Comparison of ENCODE assay signal across 8 mouse cellular contexts in the genomic region with DNA sequence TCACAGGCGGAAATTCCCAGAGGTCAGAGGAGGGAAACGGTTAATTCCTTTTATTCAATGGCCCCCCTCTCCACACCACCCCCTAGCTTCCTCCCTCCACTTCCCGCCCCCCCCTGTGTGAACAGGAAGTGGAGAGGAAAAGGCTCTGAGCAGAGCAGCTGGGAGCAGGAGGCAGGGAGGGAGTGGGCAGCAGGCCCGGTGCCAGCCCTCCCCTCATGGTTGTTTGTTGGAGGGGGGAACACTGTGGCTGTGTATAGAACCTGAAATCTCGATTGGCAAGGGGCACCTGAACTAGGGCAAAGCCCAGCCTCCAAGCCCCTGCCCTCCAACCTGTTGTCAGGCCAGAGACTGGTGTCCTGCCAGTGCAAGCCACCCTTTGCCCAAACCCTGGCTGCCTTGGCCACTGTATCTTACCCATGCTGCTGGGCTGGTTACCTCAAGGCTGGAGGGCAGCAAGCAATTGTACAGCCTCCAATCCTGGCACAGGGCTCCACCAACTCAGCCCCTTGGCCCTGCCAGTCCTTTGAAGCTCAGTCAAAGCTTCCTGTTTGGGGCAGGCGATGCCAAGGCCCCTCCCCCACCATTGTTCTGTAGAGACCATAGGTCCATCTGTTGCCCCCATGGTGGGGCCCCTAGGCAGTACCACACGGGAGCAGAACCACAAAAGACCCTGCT. TPM values are rescaled to one million over a fixed set of nuclear protein-coding genes. Genes with fewer than 3 reads are reported as not detected.
DNase-seq lines count a peak whose midpoint lies in the region; ATAC-seq and TF ChIP-seq lines count a peak whose summit lies in the region.

No protein-coding gene starts in this region.

- H3K4me2 ChIP-seq in neural tube, embryonic 12.5 days (replicated peaks), result peak overlapping the region; percentile 34; the same call in 1 of the 2 replicates
- no peak overlapping the region for H3K4me2 ChIP-seq in forebrain, embryonic 15.5 days (replicated peaks)
- H3K4me2 ChIP-seq in intestine, embryonic 14.5 days (ENCODE audit: low read length), result peak overlapping the region; percentile 41; the same call in 1 of the 2 replicates
- H3K4me2 ChIP-seq in liver, embryonic 16.5 days (ENCODE audit: low read depth, low read length), result peak overlapping the region; percentile 78

- TF ChIP-seq CTCF in small intestine, adult 2 months (IDR thresholded peaks at IDR 0.05; ENCODE audit: extremely low read depth, insufficient read length, insufficient replicate concordance, low read depth, low read length), result no peak

- no peak overlapping the region; the same call in 1 of the 2 replicates for H3K27ac ChIP-seq in neural tube, embryonic 12.5 days
- peak overlapping the region; percentile 59 for H3K27ac ChIP-seq in forebrain, embryonic 15.5 days (replicated peaks)
- peak overlapping the region; percentile 54; the same call in 1 of the 2 replicates for H3K27ac ChIP-seq in intestine, embryonic 14.5 days (ENCODE audit: low read depth)
- H3K27ac ChIP-seq in liver, embryonic 16.5 days (ENCODE audit: low read length), result peak overlapping the region; percentile 56; the same call in 1 of the 2 replicates
- H3K27ac ChIP-seq in small intestine, adult 2 months (ENCODE audit: insufficient read depth, low read depth, low read length), result 0 out of 2 replicates have a peak overlapping the region, but pooled peaks have one; percentile 0

- no peak for DNase-seq in neural tube, embryonic 10.5 days (ENCODE audit: extremely low spot score, low spot score)
- no peak for DNase-seq in intestine, embryonic 14.5 days (ENCODE audit: low spot score)
- DNase-seq in gastrocnemius, postnatal 10 days, result no peak
- no peak for DNase-seq in right cerebral cortex, adult 18-20 months

- no peak for TF ChIP-seq POLR2A in small intestine, adult 2 months (IDR thresholded peaks at IDR 0.05; ENCODE audit: low read depth, low read length)

- WGBS in neural tube, embryonic 12.5 days, result 51% methylated on average over 7 of the region's 7 CpGs
- WGBS in forebrain, embryonic 15.5 days, result 37% methylated on average over 7 of the region's 7 CpGs
- 37% methylated on average over 7 of the region's 7 CpGs for WGBS in intestine, embryonic 14.5 days
- WGBS in liver, embryonic 16.5 days (ENCODE audit: insufficient replicate concordance), result 26% methylated on average over 7 of the region's 7 CpGs
- WGBS in small intestine, adult 2 months, result 47% methylated on average over 7 of the region's 7 CpGs

- H3K4me1 ChIP-seq in neural tube, embryonic 12.5 days, result peaks cover 29% of the 10 kb centered on the region
- peaks cover 23% of the 10 kb centered on the region for H3K4me1 ChIP-seq in forebrain, embryonic 15.5 days
- H3K4me1 ChIP-seq in intestine, embryonic 14.5 days (replicated peaks; ENCODE audit: control insufficient read depth, insufficient read depth, low read length), result peaks cover 27% of the 10 kb centered on the region
- peaks cover 47% of the 10 kb centered on the region for H3K4me1 ChIP-seq in liver, embryonic 16.5 days (ENCODE audit: control insufficient read depth, low read depth, low read length)
- H3K4me1 ChIP-seq in small intestine, adult 2 months (ENCODE audit: control insufficient read depth, insufficient read depth, insufficient read length, low read length), result peaks cover 27% of the 10 kb centered on the region

- ATAC-seq in neural tube, embryonic 12.5 days (ENCODE audit: low FRiP score, low read depth), result no peak
- ATAC-seq in forebrain, embryonic 15.5 days (replicated peaks), result peak; percentile 70
- no peak for ATAC-seq in intestine, embryonic 14.5 days (replicated peaks; ENCODE audit: low FRiP score, low TSS enrichment, low read depth)
- ATAC-seq in liver, embryonic 16.5 days (ENCODE audit: low read depth), result peak; percentile 12

- peaks cover 33% of the 10 kb centered on the region for H3K36me3 ChIP-seq in neural tube, embryonic 12.5 days
- peaks cover 30% of the 10 kb centered on the region for H3K36me3 ChIP-seq in forebrain, embryonic 15.5 days
- H3K36me3 ChIP-seq in intestine, embryonic 14.5 days (ENCODE audit: control insufficient read depth, insufficient read depth, low read length), result peaks cover 27% of the 10 kb centered on the region
- H3K36me3 ChIP-seq in liver, embryonic 16.5 days (ENCODE audit: control insufficient read depth, insufficient read depth), result peaks cover 15% of the 10 kb centered on the region
- peaks cover 24% of the 10 kb centered on the region for H3K36me3 ChIP-seq in small intestine, adult 2 months (ENCODE audit: control insufficient read depth, insufficient read depth, low read length)

- no peak overlapping the region for H3K4me3 ChIP-seq in neural tube, embryonic 12.5 days
- no peak overlapping the region for H3K4me3 ChIP-seq in forebrain, embryonic 15.5 days
- no peak overlapping the region for H3K4me3 ChIP-seq in intestine, embryonic 14.5 days (ENCODE audit: low read depth, low read length)
- H3K4me3 ChIP-seq in liver, embryonic 16.5 days (ENCODE audit: low read depth, low read length), result peak overlapping the region; percentile 49
- peak overlapping the region; percentile 37; the same call in 1 of the 2 replicates for H3K4me3 ChIP-seq in small intestine, adult 2 months (ENCODE audit: low read depth, low read length)

- H3K9ac ChIP-seq in neural tube, embryonic 12.5 days, result no peak overlapping the region
- H3K9ac ChIP-seq in forebrain, embryonic 15.5 days (replicated peaks), result no peak overlapping the region
- H3K9ac ChIP-seq in intestine, embryonic 14.5 days (ENCODE audit: low read length), result no peak overlapping the region
- H3K9ac ChIP-seq in liver, embryonic 16.5 days (ENCODE audit: low read depth, low read length), result peak overlapping the region; percentile 52

- no peaks in the 10 kb centered on the region for H3K9me3 ChIP-seq in neural tube, embryonic 12.5 days
- H3K9me3 ChIP-seq in forebrain, embryonic 15.5 days, result no peaks in the 10 kb centered on the region
- no peaks in the 10 kb centered on the region for H3K9me3 ChIP-seq in intestine, embryonic 14.5 days (ENCODE audit: control insufficient read depth, low read length)
- H3K9me3 ChIP-seq in liver, embryonic 16.5 days (replicated peaks; ENCODE audit: control insufficient read depth, low read length), result no peaks in the 10 kb centered on the region

- no peaks in the 10 kb centered on the region for H3K27me3 ChIP-seq in neural tube, embryonic 12.5 days (replicated peaks)
- H3K27me3 ChIP-seq in forebrain, embryonic 15.5 days, result no peaks in the 10 kb centered on the region
- H3K27me3 ChIP-seq in intestine, embryonic 14.5 days (replicated peaks; ENCODE audit: control insufficient read depth, insufficient read depth, low read length), result no peaks in the 10 kb centered on the region
- H3K27me3 ChIP-seq in liver, embryonic 16.5 days (ENCODE audit: control insufficient read depth, insufficient read depth, low read depth, low read length), result no peaks in the 10 kb centered on the region; the same call in 1 of the 2 replicates
- no peaks in the 10 kb centered on the region for H3K27me3 ChIP-seq in small intestine, adult 2 months (ENCODE audit: control insufficient read depth, insufficient read depth, low read length)

RNA-seq across cellular contexts. Expression of a gene that starts 12.4 kb away (rescaled TPM):
- 26.6 TPM in 2 replicates for polyA plus RNA-seq in neural tube, embryonic 12.5 days (2016; fragmentation: Nextera tagmentation; extraction: Ambion mirVana)
- polyA plus RNA-seq in forebrain, embryonic 15.5 days (2015; fragmentation: Nextera tagmentation; extraction: Ambion mirVana), result 30.2 and 31.1 TPM in 2 replicates
- 14.1 and 14.8 TPM in 2 replicates for polyA plus RNA-seq in intestine, embryonic 14.5 days (2014; fragmentation: Nextera tagmentation; extraction: Ambion mirVana)
- polyA plus RNA-seq in liver, embryonic 16.5 days (2015; fragmentation: Nextera tagmentation; extraction: Ambion mirVana), result 5.5 and 6.3 TPM in 2 replicates
- 11.3 and 22.9 TPM in 2 replicates for polyA plus RNA-seq in small intestine, adult 2 months (2012; rRNA removed)
- 1 to 10 TPM; 9.7 to 9.9 TPM for total RNA-seq in gastrocnemius, postnatal 10 days (2021)

RNA-seq across cellular contexts. Expression of a gene that starts 24.6 kb away (rescaled TPM):
- 5.0 and 6.0 TPM in 2 replicates for polyA plus RNA-seq in neural tube, embryonic 12.5 days (2016; fragmentation: Nextera tagmentation; extraction: Ambion mirVana)
- 4.0 and 4.1 TPM in 2 replicates for polyA plus RNA-seq in forebrain, embryonic 15.5 days (2015; fragmentation: Nextera tagmentation; extraction: Ambion mirVana)
- polyA plus RNA-seq in intestine, embryonic 14.5 days (2014; fragmentation: Nextera tagmentation; extraction: Ambion mirVana), result 6.9 and 7.1 TPM in 2 replicates
- polyA plus RNA-seq in liver, embryonic 16.5 days (2015; fragmentation: Nextera tagmentation; extraction: Ambion mirVana), result 2.0 and 2.1 TPM in 2 replicates
- polyA plus RNA-seq in small intestine, adult 2 months (2012; rRNA removed), result 9.8 and 22.1 TPM in 2 replicates
- 10 to 100 TPM; 12.6 to 12.9 TPM for total RNA-seq in gastrocnemius, postnatal 10 days (2021)

RNA-seq across cellular contexts. Expression of a gene that starts 29.9 kb away (rescaled TPM):
- 8.4 and 9.3 TPM in 2 replicates for polyA plus RNA-seq in neural tube, embryonic 12.5 days (2016; fragmentation: Nextera tagmentation; extraction: Ambion mirVana)
- 19.6 and 24.0 TPM in 2 replicates for polyA plus RNA-seq in forebrain, embryonic 15.5 days (2015; fragmentation: Nextera tagmentation; extraction: Ambion mirVana)
- 0.98 and 2.3 TPM in 2 replicates for polyA plus RNA-seq in intestine, embryonic 14.5 days (2014; fragmentation: Nextera tagmentation; extraction: Ambion mirVana)
- 0.20 TPM in 1 of 2 replicates, not detected in the other for polyA plus RNA-seq in liver, embryonic 16.5 days (2015; fragmentation: Nextera tagmentation; extraction: Ambion mirVana)
- polyA plus RNA-seq in small intestine, adult 2 months (2012; rRNA removed), result 2.1 and 3.0 TPM in 2 replicates
- total RNA-seq in gastrocnemius, postnatal 10 days (2021), result not detected

RNA-seq across cellular contexts. Expression of a gene that starts 50.1 kb away (rescaled TPM):
- polyA plus RNA-seq in neural tube, embryonic 12.5 days (2016; fragmentation: Nextera tagmentation; extraction: Ambion mirVana), result 2.4 and 2.7 TPM in 2 replicates
- polyA plus RNA-seq in forebrain, embryonic 15.5 days (2015; fragmentation: Nextera tagmentation; extraction: Ambion mirVana), result 5.5 and 5.8 TPM in 2 replicates
- polyA plus RNA-seq in intestine, embryonic 14.5 days (2014; fragmentation: Nextera tagmentation; extraction: Ambion mirVana), result 1.6 and 1.7 TPM in 2 replicates
- 6.2 and 8.5 TPM in 2 replicates for polyA plus RNA-seq in liver, embryonic 16.5 days (2015; fragmentation: Nextera tagmentation; extraction: Ambion mirVana)
- 5.8 and 6.9 TPM in 2 replicates for polyA plus RNA-seq in small intestine, adult 2 months (2012; rRNA removed)
- total RNA-seq in gastrocnemius, postnatal 10 days (2021), result 10 to 100 TPM in 1 of 2 experiments, 1 to 10 TPM in 1; 7.0 to 18.8 TPM

Comparison
In these comparisons a context has a peak if more than half of its experiments do, and no peak if none do; other contexts are left out.
1. ATAC-seq: peak in forebrain, embryonic 15.5 days (single experiment) and liver, embryonic 16.5 days (single experiment); none in neural tube, embryonic 12.5 days (single experiment) and intestine, embryonic 14.5 days (single experiment).
2. H3K4me3 ChIP-seq: peak in liver, embryonic 16.5 days (single experiment) and small intestine, adult 2 months (single experiment); none in neural tube, embryonic 12.5 days (single experiment), forebrain, embryonic 15.5 days (single experiment) and intestine, embryonic 14.5 days (single experiment).